Mouse (Mus musculus): Measurements from ENCODE around the gene Dnajc21. TPM values are rescaled to one million over a fixed set of nuclear protein-coding genes. Genes with fewer than 3 reads are reported as not detected.

Dnajc21 gene
- total and polyA plus RNA-seq, 3 experiments = 2.2 to 41.2 (median 34.5) TPM

GRCm38 (mm10) chr15:10463555-10463954 lies 6.8 kb downstream of the Dnajc21 start:
- Histone ChIP-seq H3K36me3 (ENCODE audit: control insufficient read depth, insufficient read depth, low read length) (no peaks in the 10 kb centered on the region; the same call in 1 of the 2 replicates), H3K27ac (no peak overlapping the region), H3K9ac (ENCODE audit: low read depth, low read length) (no peak overlapping the region), H3K4me1 (ENCODE audit: control insufficient read depth, insufficient read depth, low read length) (no peaks in the 10 kb centered on the region; the same call in 1 of the 2 replicates), H3K79me2 (replicated peaks; ENCODE audit: control insufficient read depth, insufficient read depth, low read length) (peaks cover 2% of the 10 kb centered on the region), H3K27me3 (ENCODE audit: control insufficient read depth, insufficient read depth, low read length) (no peaks in the 10 kb centered on the region), H3K4me3 (no peak overlapping the region)
- WGBS = 88% methylated on average over 5 of the region's 5 CpGs
- intact Hi-C loops (cut with DNase I) = no loop called here
- no peak for TF ChIP-seq CTCF (IDR thresholded peaks at IDR 0.05)
- no peak for TF ChIP-seq POLR2A (IDR thresholded peaks at IDR 0.05; ENCODE audit: insufficient read depth, low read depth, low read length)
- TF ChIP-seq EP300 (IDR thresholded peaks at IDR 0.05; ENCODE audit: insufficient read depth, low read depth, low read length) = no peak
- DNase-seq = no peak

- Histone ChIP-seq H3K27me3 (ENCODE audit: control insufficient read depth, insufficient read depth, low read length) (no peaks in the 10 kb centered on the region), H3K4me3 (no peak overlapping the region), H3K4me1 (ENCODE audit: control insufficient read depth, insufficient read depth, low read length) (no peaks in the 10 kb centered on the region; the same call in 1 of the 2 replicates), H3K27ac (no peak overlapping the region), H3K79me2 (replicated peaks; ENCODE audit: control insufficient read depth, insufficient read depth, low read length) (no peaks in the 10 kb centered on the region; the same call in 1 of the 2 replicates), H3K36me3 (ENCODE audit: control insufficient read depth, insufficient read depth, low read length) (no peaks in the 10 kb centered on the region; the same call in 1 of the 2 replicates), H3K9ac (ENCODE audit: low read depth, low read length) (no peak overlapping the region)
- intact Hi-C loops (cut with DNase I) = no loop called here
- peak in 1 of 2 experiments; percentile 7 for DNase-seq
- TF ChIP-seq POLR2A (IDR thresholded peaks at IDR 0.05; ENCODE audit: insufficient read depth, low read depth, low read length) = no peak
- no peak for TF ChIP-seq EP300 (IDR thresholded peaks at IDR 0.05; ENCODE audit: insufficient read depth, low read depth, low read length)
- 61% methylated on average over 12 of the region's 12 CpGs for WGBS
Observed at GRCm38 (mm10) chr15:10460986-10461385, 9.3 kb downstream of the Dnajc21 start.

GRCm38 (mm10) chr15:10447102-10447501 lies 23.2 kb downstream of the Dnajc21 start:
- DNase-seq = no peak
- no peak overlapping the region for H3K4me3 ChIP-seq

GRCm38 (mm10) chr15:10442275-10442674 lies 28.0 kb downstream of the Dnajc21 start:
- TF ChIP-seq POLR2A (IDR thresholded peaks at IDR 0.05; ENCODE audit: insufficient read depth, low read depth, low read length) = no peak
- no peak for TF ChIP-seq EP300 (IDR thresholded peaks at IDR 0.05; ENCODE audit: insufficient read depth, low read depth, low read length)
- TF ChIP-seq CTCF (IDR thresholded peaks at IDR 0.05) = no peak
- Histone ChIP-seq H3K27me3 (ENCODE audit: control insufficient read depth, insufficient read depth, low read length) (no peaks in the 10 kb centered on the region), H3K4me1 (ENCODE audit: control insufficient read depth, insufficient read depth, low read length) (no peaks in the 10 kb centered on the region), H3K9ac (ENCODE audit: low read depth, low read length) (no peak overlapping the region), H3K27ac (no peak overlapping the region), H3K79me2 (replicated peaks; ENCODE audit: control insufficient read depth, insufficient read depth, low read length) (no peaks in the 10 kb centered on the region), H3K36me3 (ENCODE audit: control insufficient read depth, insufficient read depth, low read length) (no peaks in the 10 kb centered on the region), H3K4me3 (no peak overlapping the region)
- WGBS = 68% methylated on average over 1 of the region's 1 CpGs
- intact Hi-C loops (cut with DNase I) = loop anchor here (5.0 kb wide), 1 partner anchor 985 kb away; no protein-coding TSS in a partner anchor
- DNase-seq = no peak

More at GRCm38 (mm10) chr15:10447102-10447501, 23.2 kb downstream of the Dnajc21 start:
- intact Hi-C loops (cut with DNase I) = no loop called here
- no peak for TF ChIP-seq CTCF (IDR thresholded peaks at IDR 0.05)
- no peak for TF ChIP-seq POLR2A (IDR thresholded peaks at IDR 0.05; ENCODE audit: insufficient read depth, low read depth, low read length)
- TF ChIP-seq EP300 (IDR thresholded peaks at IDR 0.05; ENCODE audit: insufficient read depth, low read depth, low read length) = no peak
- Histone ChIP-seq H3K27me3 (ENCODE audit: control insufficient read depth, insufficient read depth, low read length) (no peaks in the 10 kb centered on the region), H3K36me3 (ENCODE audit: control insufficient read depth, insufficient read depth, low read length) (no peaks in the 10 kb centered on the region), H3K79me2 (replicated peaks; ENCODE audit: control insufficient read depth, insufficient read depth, low read length) (no peaks in the 10 kb centered on the region; the same call in 1 of the 2 replicates), H3K27ac (no peak overlapping the region), H3K9ac (ENCODE audit: low read depth, low read length) (no peak overlapping the region), H3K4me1 (ENCODE audit: control insufficient read depth, insufficient read depth, low read length) (no peaks in the 10 kb centered on the region)
- 94% methylated on average over 3 of the region's 3 CpGs for WGBS

GRCm38 (mm10) chr15:10441493-10441892 lies 28.8 kb downstream of the Dnajc21 start:
- Histone ChIP-seq H3K27me3 (ENCODE audit: control insufficient read depth, insufficient read depth, low read length) (no peaks in the 10 kb centered on the region), H3K36me3 (ENCODE audit: control insufficient read depth, insufficient read depth, low read length) (no peaks in the 10 kb centered on the region), H3K9ac (ENCODE audit: low read depth, low read length) (no peak overlapping the region), H3K4me3 (no peak overlapping the region), H3K27ac (no peak overlapping the region), H3K79me2 (replicated peaks; ENCODE audit: control insufficient read depth, insufficient read depth, low read length) (no peaks in the 10 kb centered on the region), H3K4me1 (ENCODE audit: control insufficient read depth, insufficient read depth, low read length) (no peaks in the 10 kb centered on the region)
- TF ChIP-seq CTCF (IDR thresholded peaks at IDR 0.05) (no peak), EP300 (IDR thresholded peaks at IDR 0.05; ENCODE audit: insufficient read depth, low read depth, low read length) (no peak), POLR2A (IDR thresholded peaks at IDR 0.05; ENCODE audit: insufficient read depth, low read depth, low read length) (no peak)
- WGBS = 89% methylated on average over 9 of the region's 9 CpGs
- intact Hi-C loops (cut with DNase I) = loop anchor here (5.0 kb wide), 1 partner anchor 984 kb away; no protein-coding TSS in a partner anchor
- DNase-seq = no peak

GRCm38 (mm10) chr15:10439963-10440362 lies 30.4 kb downstream of the Dnajc21 start:
- Histone ChIP-seq H3K9ac (ENCODE audit: low read depth, low read length) (no peak overlapping the region), H3K79me2 (replicated peaks; ENCODE audit: control insufficient read depth, insufficient read depth, low read length) (no peaks in the 10 kb centered on the region), H3K27me3 (ENCODE audit: control insufficient read depth, insufficient read depth, low read length) (no peaks in the 10 kb centered on the region), H3K36me3 (ENCODE audit: control insufficient read depth, insufficient read depth, low read length) (no peaks in the 10 kb centered on the region), H3K4me3 (no peak overlapping the region), H3K4me1 (ENCODE audit: control insufficient read depth, insufficient read depth, low read length) (no peaks in the 10 kb centered on the region), H3K27ac (no peak overlapping the region)
- DNase-seq = no peak
- intact Hi-C loops (cut with DNase I) = loop anchor here (5.0 kb wide), 1 partner anchor 983 kb away; no protein-coding TSS in a partner anchor
- TF ChIP-seq CTCF (IDR thresholded peaks at IDR 0.05) (peak; percentile 48), EP300 (IDR thresholded peaks at IDR 0.05; ENCODE audit: insufficient read depth, low read depth, low read length) (no peak), POLR2A (IDR thresholded peaks at IDR 0.05; ENCODE audit: insufficient read depth, low read depth, low read length) (no peak)
- WGBS = 66% methylated on average over 6 of the region's 6 CpGs

Data from heart, adult 2 months (tissue).